12 mouse cellular contexts compared by ENCODE assay signal in the genomic region with DNA sequence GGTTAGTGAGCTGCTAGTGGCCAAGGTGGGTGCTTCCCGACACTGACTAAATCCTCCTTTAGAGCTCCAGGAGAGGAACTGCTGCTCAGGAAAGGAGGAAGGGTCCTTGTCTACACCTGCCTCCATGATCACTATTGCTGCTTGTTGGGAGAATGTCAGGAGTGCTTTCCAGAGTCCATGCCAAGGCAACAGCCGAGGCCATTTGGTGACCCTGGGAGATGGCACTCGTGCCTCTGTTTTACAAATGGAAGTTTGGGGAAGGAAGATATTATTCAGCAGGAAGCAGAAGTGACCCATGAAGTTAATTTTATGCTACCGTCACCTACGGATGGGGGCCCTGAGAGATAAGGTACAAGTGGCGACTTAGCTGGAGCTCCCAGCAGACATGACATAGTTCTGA. TPM values are rescaled to one million over a fixed set of nuclear protein-coding genes. Genes with fewer than 3 reads are reported as not detected.
"Had no signal": no experiment of that assay in that cellular context is flagged by ENCODE, and none has a peak within 500 bp of the region (broad histone marks: within the 10 kb centered on the region; RNA-seq: fewer than 3 reads in every experiment).

No protein-coding gene starts in this region.

- H3K36me3 ChIP-seq: limb, embryonic 10.5 days; midbrain, embryonic 13.5 days had no signal

- H3K4me2 ChIP-seq: midbrain, embryonic 13.5 days had no signal

- H3K27me3 ChIP-seq: midbrain, embryonic 13.5 days had no signal

- H3K4me3 ChIP-seq: left cerebral cortex, adult 2 months; limb, embryonic 10.5 days; midbrain, embryonic 13.5 days had no signal

- H3K9ac ChIP-seq: liver, embryonic 14.5 days; midbrain, embryonic 13.5 days had no signal

- DNase-seq: kidney, postnatal 25 days; right cerebral cortex, postnatal 14 days; thymus, postnatal 4 days had no signal

- H3K9me3 ChIP-seq: limb, embryonic 10.5 days; midbrain, embryonic 13.5 days had no signal

- ATAC-seq: midbrain, embryonic 13.5 days had no signal

- H3K27ac ChIP-seq: left cerebral cortex, adult 2 months; liver, embryonic 14.5 days; midbrain, embryonic 13.5 days had no signal

RNA-seq across cellular contexts. Expression of a gene that starts 21.7 kb away (rescaled TPM):
- total RNA-seq: megakaryocyte progenitor cell, adult 5-6 weeks had no signal

RNA-seq across cellular contexts. Expression of a gene that starts 57.4 kb away (rescaled TPM):
- total RNA-seq: layer of hippocampus, postnatal 25 days; left cerebral cortex, adult 2 months; megakaryocyte progenitor cell, adult 5-6 weeks had no signal
- polyA plus RNA-seq: limb, embryonic 14.5 days; liver, embryonic 14.5 days; lung, postnatal 0 days; midbrain, embryonic 13.5 days; midbrain, postnatal 0 days had no signal
